Mouse (Mus musculus): ENCODE data around the gene Bcl2l11.

GRCm38 (mm10) chr2:128134474-128134873 is 8.6 kb downstream of the Bcl2l11 start:
- TF ChIP-seq CTCF (IDR thresholded peaks at IDR 0.05; ENCODE audit: insufficient read depth, low read depth, low read length) (no peak), POLR2A (IDR thresholded peaks at IDR 0.05; ENCODE audit: insufficient read depth, low read depth, low read length) (no peak)

Measured in olfactory bulb, adult 2 months (tissue).